Mouse (Mus musculus): Measurements from ENCODE around the gene Megf11. TPM values are rescaled to one million over a fixed set of nuclear protein-coding genes. Genes with fewer than 3 reads are reported as not detected.

Megf11 gene
- total and polyA plus RNA-seq, 3 experiments, result 0.08 to 0.93 TPM; not detected in 1

- Histone ChIP-seq H3K27me3 (ENCODE audit: control insufficient read depth in 1 of 2, insufficient read depth in 2 of 2, low read length in 2 of 2) (peaks cover 4 to 7% of the 10 kb centered on the region in 2 experiments), H3K79me2 (ENCODE audit: control insufficient read depth, insufficient read depth, low read length, poor library complexity) (no peaks in the 10 kb centered on the region), H3K4me3 (ENCODE audit: control insufficient read depth in 1 of 2, insufficient read depth in 1 of 2, low read depth in 2 of 2, low read length in 2 of 2) (no peak overlapping the region), H3K27ac (ENCODE audit: control insufficient read depth, low read depth, low read length) (no peak overlapping the region), H3K36me3 (ENCODE audit: control insufficient read depth in 1 of 2, insufficient read depth in 2 of 2, low read length in 2 of 2) (no peaks in the 10 kb centered on the region), H3K9me3 (replicated peaks; ENCODE audit: insufficient read depth, low read length) (no peaks in the 10 kb centered on the region), H3K9ac (ENCODE audit: control insufficient read depth, low read depth, low read length, poor library complexity, severe bottlenecking) (no peak overlapping the region), H3K4me1 (ENCODE audit: control insufficient read depth in 1 of 2, insufficient read depth in 2 of 2, low read length in 2 of 2) (no peaks in the 10 kb centered on the region)
- no peak for DNase-seq (ENCODE audit: low read depth, low spot score)
- TF ChIP-seq EP300 (IDR thresholded peaks at IDR 0.05; ENCODE audit: low read depth in 1 of 2, low read length in 2 of 2) (no peak), ZC3H11A (IDR thresholded peaks at IDR 0.05; ENCODE audit: low read depth, low read length) (no peak), CTCF (IDR thresholded peaks at IDR 0.05 in 2 of 3, conservative IDR thresholded peaks at IDR 0.05 in 1 of 3; ENCODE audit: control insufficient read depth in 1 of 3, insufficient read depth in 1 of 3, low read depth in 2 of 3, low read length in 3 of 3, poor library complexity in 1 of 3, severe bottlenecking in 1 of 3) (no peak), TBP (IDR thresholded peaks at IDR 0.05; ENCODE audit: low read depth, low read length) (no peak), POLR2AphosphoS2 (IDR thresholded peaks at IDR 0.05; ENCODE audit: low read length) (no peak), SIN3A (IDR thresholded peaks at IDR 0.05; ENCODE audit: low read length) (no peak)
Measured at GRCm38 (mm10) chr9:64421986-64422616, 36.7 kb downstream of the Megf11 start.

GRCm38 (mm10) chr9:64423912-64424311 is 38.5 kb downstream of the Megf11 start:
- TF ChIP-seq TAL1 (IDR thresholded peaks at IDR 0.05; ENCODE audit: low read length) (no peak), TBP (IDR thresholded peaks at IDR 0.05; ENCODE audit: low read depth, low read length) (no peak), ELF1 (IDR thresholded peaks at IDR 0.05; ENCODE audit: low read depth, low read length) (no peak), UBTF (IDR thresholded peaks at IDR 0.05; ENCODE audit: borderline replicate concordance, insufficient read depth, low read depth, low read length) (no peak), SMC3 (IDR thresholded peaks at IDR 0.05; ENCODE audit: low read depth, low read length) (no peak), NRF1 (IDR thresholded peaks at IDR 0.05; ENCODE audit: insufficient read depth, low read depth, low read length, poor library complexity, severe bottlenecking) (no peak), MAZ (IDR thresholded peaks at IDR 0.05; ENCODE audit: low read depth, low read length) (no peak), POLR2A (IDR thresholded peaks at IDR 0.05; ENCODE audit: control insufficient read depth in 1 of 2, insufficient read depth in 1 of 2, low read depth in 1 of 2, low read length in 2 of 2, poor library complexity in 1 of 2) (no peak), JUND (IDR thresholded peaks at IDR 0.05; ENCODE audit: low read depth, low read length) (no peak), SIN3A (IDR thresholded peaks at IDR 0.05; ENCODE audit: low read length) (no peak), HCFC1 (IDR thresholded peaks at IDR 0.05; ENCODE audit: low read depth, low read length) (no peak), E2F4 (IDR thresholded peaks at IDR 0.05; ENCODE audit: borderline replicate concordance, low read depth, low read length) (no peak), ETS1 (IDR thresholded peaks at IDR 0.05; ENCODE audit: low read depth, low read length) (no peak), ZNF384 (IDR thresholded peaks at IDR 0.05; ENCODE audit: low read depth, low read length) (no peak), MYB (IDR thresholded peaks at IDR 0.05; ENCODE audit: low read depth, low read length) (no peak), GABPA (IDR thresholded peaks at IDR 0.05; ENCODE audit: low read depth, low read length) (no peak), RAD21 (IDR thresholded peaks at IDR 0.05; ENCODE audit: low read depth, low read length) (no peak), USF2 (IDR thresholded peaks at IDR 0.05; ENCODE audit: borderline replicate concordance in 1 of 2, insufficient read depth in 1 of 2, low read depth in 1 of 2, low read length in 2 of 2) (no peak), TCF12 (IDR thresholded peaks at IDR 0.05; ENCODE audit: low read depth, low read length) (no peak), BHLHE40 (IDR thresholded peaks at IDR 0.05; ENCODE audit: borderline replicate concordance, low read depth, low read length) (no peak)
- no peaks in the 10 kb centered on the region for H3K4me1 ChIP-seq (ENCODE audit: control insufficient read depth in 1 of 2, insufficient read depth in 2 of 2, low read length in 2 of 2)
- H3K9me3 ChIP-seq (replicated peaks; ENCODE audit: insufficient read depth, low read length), result no peaks in the 10 kb centered on the region
- peaks cover 6 to 7% of the 10 kb centered on the region in 2 experiments; a peak in 3 of 4 replicates for H3K27me3 ChIP-seq (ENCODE audit: control insufficient read depth in 1 of 2, insufficient read depth in 2 of 2, low read length in 2 of 2)
- H3K27ac ChIP-seq (ENCODE audit: control insufficient read depth, low read depth, low read length), result no peak overlapping the region
- H3K36me3 ChIP-seq (ENCODE audit: control insufficient read depth in 1 of 2, insufficient read depth in 2 of 2, low read length in 2 of 2), result no peaks in the 10 kb centered on the region
- no peaks in the 10 kb centered on the region for H3K79me2 ChIP-seq (ENCODE audit: control insufficient read depth, insufficient read depth, low read length, poor library complexity)
- H3K9ac ChIP-seq (ENCODE audit: control insufficient read depth, low read depth, low read length, poor library complexity, severe bottlenecking), result no peak overlapping the region
- no peak overlapping the region for H3K4me3 ChIP-seq (ENCODE audit: control insufficient read depth in 1 of 2, insufficient read depth in 1 of 2, low read depth in 2 of 2, low read length in 2 of 2)
- no peak for DNase-seq (ENCODE audit: low read depth, low spot score)
